Mouse (Mus musculus): ENCODE results near the gene Gimap3.

Gimap3 gene

GRCm38 (mm10) chr6:48770696-48771095 is at the start of gene Gimap3:
Gimap3 (minus strand) TSS chr6:48770851.
- no peak for DNase-seq (ENCODE audit: low spot score in 2 of 2)

GRCm38 (mm10) chr6:48817815-48818214 is 47.2 kb upstream of the Gimap3 start:
- DNase-seq (ENCODE audit: low spot score in 2 of 2), result peak; percentile 28 to 58

GRCm38 (mm10) chr6:48815013-48815412 is 44.4 kb upstream of the Gimap3 start:
- DNase-seq (ENCODE audit: low spot score in 2 of 2), result no peak

GRCm38 (mm10) chr6:48809494-48810219 is 39.0 kb upstream of the Gimap3 start:
- no peak for DNase-seq (ENCODE audit: low spot score in 2 of 2)

GRCm38 (mm10) chr6:48806746-48807145 is 36.1 kb upstream of the Gimap3 start:
- DNase-seq (ENCODE audit: low spot score in 2 of 2), result no peak

- DNase-seq (ENCODE audit: low spot score in 2 of 2), result no peak
These were observed 33.7 kb upstream of the Gimap3 start for GRCm38 (mm10) chr6:48804346-48804745.

- DNase-seq (ENCODE audit: low spot score in 2 of 2), result no peak
These were observed 32.9 kb upstream of the Gimap3 start for GRCm38 (mm10) chr6:48803406-48804051.

- no peak for DNase-seq (ENCODE audit: low spot score in 2 of 2)
These were observed 31.2 kb upstream of the Gimap3 start for GRCm38 (mm10) chr6:48801897-48802296.

GRCm38 (mm10) chr6:48787867-48788266 is 17.2 kb upstream of the Gimap3 start:
- no peak for DNase-seq (ENCODE audit: low spot score in 2 of 2)

- DNase-seq (ENCODE audit: low spot score in 2 of 2), result no peak
These were observed 14.9 kb upstream of the Gimap3 start for GRCm38 (mm10) chr6:48785601-48786000.

GRCm38 (mm10) chr6:48785189-48785588 is 14.5 kb upstream of the Gimap3 start:
- DNase-seq (ENCODE audit: low spot score in 2 of 2), result peak; percentile 55 to 73

GRCm38 (mm10) chr6:48784406-48784805 is 13.8 kb upstream of the Gimap3 start:
- no peak for DNase-seq (ENCODE audit: low spot score in 2 of 2)

- DNase-seq (ENCODE audit: low spot score in 2 of 2), result peak; percentile 75 to 83
These were observed 1.4 kb upstream of the Gimap3 start for GRCm38 (mm10) chr6:48772030-48772429.

GRCm38 (mm10) chr6:48768933-48769332 is 1.7 kb downstream of the Gimap3 start:
- DNase-seq (ENCODE audit: low spot score in 2 of 2), result no peak

GRCm38 (mm10) chr6:48768178-48768869 is 2.3 kb downstream of the Gimap3 start:
- DNase-seq (ENCODE audit: low spot score in 2 of 2), result no peak

GRCm38 (mm10) chr6:48764496-48764895 is 6.2 kb downstream of the Gimap3 start:
- no peak for DNase-seq (ENCODE audit: low spot score in 2 of 2)

GRCm38 (mm10) chr6:48763567-48764270 is 6.9 kb downstream of the Gimap3 start:
- no peak for DNase-seq (ENCODE audit: low spot score in 2 of 2)

GRCm38 (mm10) chr6:48747091-48747966 is 23.3 kb downstream of the Gimap3 start:
- DNase-seq (ENCODE audit: low spot score in 2 of 2), result no peak

- peak; percentile 74 to 86 for DNase-seq (ENCODE audit: low spot score in 2 of 2)
These were observed 24.4 kb downstream of the Gimap3 start, which contains the start of gene Gimap5 for GRCm38 (mm10) chr6:48745959-48746889. Gimap5 (plus strand) TSS chr6:48746197.

GRCm38 (mm10) chr6:48745490-48745889 is 25.2 kb downstream of the Gimap3 start:
- DNase-seq (ENCODE audit: low spot score in 2 of 2), result no peak

All from heart, adult 9 months (tissue).